In the genomic region with DNA sequence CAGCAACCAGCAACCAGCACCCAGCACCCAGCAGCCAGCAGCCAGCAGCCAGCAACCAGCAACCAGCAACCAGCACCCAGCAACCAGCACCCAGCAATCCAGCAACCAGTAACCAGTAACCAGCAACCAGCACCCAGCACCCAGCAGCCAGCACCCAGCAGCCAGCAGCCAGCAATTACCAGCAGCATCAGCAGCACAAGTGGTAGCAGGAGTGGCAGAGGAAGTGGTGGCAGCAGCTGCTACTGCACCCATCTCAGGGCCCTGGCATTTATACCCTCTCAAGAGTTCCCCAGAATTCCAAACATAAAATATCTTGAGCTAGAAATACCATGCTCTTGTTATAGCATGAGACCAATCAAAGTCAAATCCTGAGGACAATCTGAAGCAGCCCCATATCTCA, we compare ENCODE assay signal across 19 mouse cellular contexts.
DNase-seq lines count a peak whose midpoint lies in the region; ATAC-seq lines count a peak whose summit lies in the region.
"Had no signal": no experiment of that assay in that cellular context is flagged by ENCODE, and none has a peak within 500 bp of the region (broad histone marks: within the 10 kb centered on the region; RNA-seq: fewer than 3 reads in every experiment).

No protein-coding gene starts in this region.

- ATAC-seq in megakaryocyte progenitor cell, adult 5-6 weeks (replicated peaks; ENCODE audit: poor library complexity) = peak; percentile 45; the same call in 1 of the 2 replicates
- ATAC-seq: forebrain, embryonic 15.5 days had no signal

- DNase-seq in adrenal gland, adult 2 months = peak; percentile 24
- DNase-seq in adrenal gland, postnatal 14 days = no peak
- DNase-seq in thymus, postnatal 25 days = peak; percentile 32
- DNase-seq in thymus, postnatal 10 days (ENCODE audit: low spot score in 2 of 2) = no peak
- DNase-seq in cerebellum, adult 11-12 months = no peak
- no peak for DNase-seq in layer of hippocampus, postnatal 10 days (ENCODE audit: low spot score in 2 of 2)
- no peak for DNase-seq in right cerebral cortex, postnatal 36 days (ENCODE audit: low spot score in 2 of 2)
- DNase-seq: cerebellum, adult 9-10 months; cerebellum, postnatal 36 days; gastrocnemius, adult 2 months; gastrocnemius, postnatal 36 days; heart, postnatal 10 days; kidney, adult 11 months; kidney, postnatal 14 days; layer of hippocampus, adult 9-11 months; midbrain, embryonic 14.5 days; right cerebral cortex, postnatal 4 days had no signal

Comparison
In these comparisons a context has a peak if more than half of its experiments do, and no peak if none do; other contexts are left out.
1. DNase-seq: peak in adrenal gland, adult 2 months (single experiment) and thymus, postnatal 25 days (single experiment); none in adrenal gland, postnatal 14 days (single experiment), thymus, postnatal 10 days (0 of 2), cerebellum, adult 11-12 months (single experiment), layer of hippocampus, postnatal 10 days (0 of 2) and right cerebral cortex, postnatal 36 days (0 of 2).